Mouse (Mus musculus): ENCODE results near the gene Nbeal1.
"Not testable (repeated sequence)": the region's sequence is repeated elsewhere in the genome, so short reads cannot be mapped to it uniquely, and the experiment has no call there.

Nbeal1 gene

DNA sequence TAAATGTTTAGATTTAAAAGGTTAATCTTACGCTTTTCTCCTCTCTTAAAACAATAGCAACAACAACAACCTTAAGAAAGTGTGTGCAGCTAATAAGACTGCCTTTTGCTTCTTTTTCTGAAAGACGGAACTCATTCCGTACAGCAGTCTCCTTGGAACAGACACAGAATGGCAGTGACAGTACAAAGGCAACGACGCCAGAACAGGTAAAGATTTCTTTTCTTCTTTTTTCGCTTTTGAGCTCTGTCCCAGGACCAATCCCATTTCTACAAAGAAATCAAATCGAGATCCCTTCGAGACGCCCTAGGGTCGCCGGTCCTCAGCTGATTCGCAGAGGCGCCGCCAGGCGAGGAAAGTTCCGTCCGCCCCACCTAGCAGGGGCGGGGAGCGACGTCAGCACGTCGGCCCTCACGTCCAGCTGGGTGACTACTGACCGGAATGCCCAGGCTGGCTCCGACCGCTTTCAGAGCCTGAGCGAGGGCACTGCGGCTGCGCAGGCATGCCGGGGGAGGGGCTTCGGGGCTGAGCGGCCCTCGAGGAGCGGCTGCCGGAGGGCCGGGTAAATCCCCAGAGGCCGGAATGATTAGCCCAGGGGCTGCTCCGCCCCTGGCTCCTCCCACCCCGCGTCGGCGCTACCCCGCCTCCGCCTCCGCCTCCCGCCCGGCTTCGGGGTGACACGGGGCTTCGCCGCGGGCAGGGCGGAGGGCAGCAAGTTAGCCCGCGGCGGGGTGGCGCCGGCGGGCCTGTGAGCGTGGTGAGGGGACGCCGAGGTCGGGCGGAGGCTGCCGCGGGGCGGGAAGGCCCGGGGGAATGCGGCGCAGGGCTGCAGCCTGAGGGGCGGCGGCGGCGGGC lies at the start of gene Nbeal1:
TSS of gene Nbeal1 (plus strand) at position 668 of the 852 bp plus-strand sequence.
- DNase-seq (ENCODE audit: low spot score in 2 of 2) = peak; percentile 89 to 91

- DNase-seq (ENCODE audit: low spot score in 2 of 2) = no peak
Measured at GRCm38 (mm10) chr1:60137346-60137745, 43.1 kb upstream of the Nbeal1 start.

DNA sequence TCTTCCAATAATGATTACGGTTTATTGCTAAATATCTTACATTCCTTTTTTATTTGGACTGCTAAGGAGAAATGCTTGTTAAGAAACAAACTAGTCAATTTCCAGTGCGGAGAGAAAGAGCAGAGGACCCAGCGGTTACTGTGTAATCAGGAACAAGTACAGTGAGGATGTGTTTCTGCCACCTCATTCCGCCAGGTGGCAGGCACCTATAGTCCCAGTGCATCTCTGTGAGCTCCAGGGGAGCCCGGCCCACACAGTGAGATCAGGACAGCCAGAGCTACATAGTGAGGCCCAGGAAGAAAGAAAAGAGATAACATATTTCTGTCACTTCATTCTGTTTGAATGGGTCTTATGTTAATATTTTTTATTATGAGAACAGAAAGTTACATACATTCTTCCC lies 27.7 kb upstream of the Nbeal1 start:
- DNase-seq (ENCODE audit: low spot score in 2 of 2) = no peak

- DNase-seq (ENCODE audit: low spot score in 2 of 2) = no peak
Measured at GRCm38 (mm10) chr1:60156651-60157050, 23.7 kb upstream of the Nbeal1 start.

GRCm38 (mm10) chr1:60158411-60158810 lies 22.0 kb upstream of the Nbeal1 start:
- DNase-seq (ENCODE audit: low spot score in 2 of 2) = peak; percentile 30 to 51

- no peak for DNase-seq (ENCODE audit: low spot score in 2 of 2)
Measured at GRCm38 (mm10) chr1:60163676-60164075, 16.7 kb upstream of the Nbeal1 start.

GRCm38 (mm10) chr1:60169626-60170025 lies 10.8 kb upstream of the Nbeal1 start:
- no peak for DNase-seq (ENCODE audit: low spot score in 2 of 2)

DNA sequence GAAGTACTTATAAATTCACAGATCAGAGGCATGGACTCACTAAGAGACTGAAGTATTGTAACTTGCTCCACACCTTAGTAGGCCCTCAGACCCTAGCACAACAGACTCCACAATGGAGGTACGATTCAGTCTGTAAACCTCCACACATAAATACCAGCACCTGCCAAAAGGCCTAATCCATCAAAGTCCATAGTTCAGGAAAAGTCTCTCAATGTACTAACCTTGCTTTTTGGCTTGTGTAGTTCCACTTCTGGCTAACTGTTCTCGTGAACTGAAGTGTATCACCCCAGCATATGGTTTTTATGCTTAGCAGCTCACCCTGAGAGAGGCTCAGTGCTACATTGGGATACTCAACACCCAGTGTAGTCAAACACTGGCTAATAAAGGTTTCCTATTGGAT lies 10.1 kb upstream of the Nbeal1 start:
- DNase-seq (ENCODE audit: low spot score in 2 of 2) = no peak

DNA sequence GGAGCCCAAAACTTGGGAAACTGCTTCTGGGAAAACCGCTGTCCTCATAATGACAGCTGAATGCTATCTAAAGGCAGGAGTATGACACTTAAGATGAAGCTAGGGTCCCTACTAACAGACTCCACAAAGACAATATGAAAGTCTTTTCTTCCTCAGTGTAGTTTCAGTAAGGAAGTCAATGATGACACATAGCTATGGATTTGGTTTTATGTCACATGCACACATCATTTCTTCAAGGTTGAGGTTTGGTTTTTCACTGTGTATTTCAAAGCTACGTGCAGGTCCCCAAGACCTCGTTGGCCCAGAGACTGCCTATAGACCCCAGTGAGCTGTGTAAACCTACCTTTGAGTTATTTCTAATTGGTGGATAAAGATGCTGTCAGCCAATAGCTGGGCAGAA lies 7.3 kb upstream of the Nbeal1 start:
- DNase-seq (ENCODE audit: low spot score in 2 of 2) = no peak

GRCm38 (mm10) chr1:60177814-60178213 lies 2.6 kb upstream of the Nbeal1 start:
- DNase-seq (ENCODE audit: low spot score in 2 of 2) = not testable (repeated sequence)

- no peak for DNase-seq (ENCODE audit: low spot score in 2 of 2)
Measured at GRCm38 (mm10) chr1:60179376-60179775, 1.0 kb upstream of the Nbeal1 start.

DNA sequence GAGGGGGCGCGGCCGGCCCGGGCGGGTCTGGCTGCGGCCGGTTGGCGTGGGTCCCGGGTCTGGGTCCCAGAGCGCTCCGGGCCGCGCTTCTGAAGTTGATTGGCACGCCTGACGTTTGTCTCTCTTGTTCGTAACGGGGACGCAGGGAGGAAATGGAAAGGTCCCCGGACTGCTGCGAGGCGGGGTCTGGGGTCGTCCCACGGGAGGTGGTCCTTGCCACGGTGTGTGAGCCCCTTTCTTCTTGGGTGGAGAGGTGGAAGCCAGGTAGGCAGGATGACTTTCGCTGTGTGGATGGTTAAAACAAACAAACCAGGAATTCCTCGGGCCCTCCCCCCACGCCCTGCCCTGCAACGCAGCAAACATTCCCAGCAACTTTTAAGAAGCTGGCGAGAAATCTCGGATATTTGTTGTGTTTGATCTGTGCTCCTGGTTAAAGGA lies 404 bp downstream of the Nbeal1 start:
- peak in 1 of 2 experiments; percentile 41 for DNase-seq (ENCODE audit: low spot score in 2 of 2)

GRCm38 (mm10) chr1:60188454-60188853 lies 8.1 kb downstream of the Nbeal1 start:
- no peak for DNase-seq (ENCODE audit: low spot score in 2 of 2)

GRCm38 (mm10) chr1:60196813-60197212 lies 16.4 kb downstream of the Nbeal1 start:
- peak in 1 of 2 experiments; percentile 12 for DNase-seq (ENCODE audit: low spot score in 2 of 2)

- DNase-seq (ENCODE audit: low spot score in 2 of 2) = no peak
Measured at GRCm38 (mm10) chr1:60199006-60199405, 18.6 kb downstream of the Nbeal1 start.

DNA sequence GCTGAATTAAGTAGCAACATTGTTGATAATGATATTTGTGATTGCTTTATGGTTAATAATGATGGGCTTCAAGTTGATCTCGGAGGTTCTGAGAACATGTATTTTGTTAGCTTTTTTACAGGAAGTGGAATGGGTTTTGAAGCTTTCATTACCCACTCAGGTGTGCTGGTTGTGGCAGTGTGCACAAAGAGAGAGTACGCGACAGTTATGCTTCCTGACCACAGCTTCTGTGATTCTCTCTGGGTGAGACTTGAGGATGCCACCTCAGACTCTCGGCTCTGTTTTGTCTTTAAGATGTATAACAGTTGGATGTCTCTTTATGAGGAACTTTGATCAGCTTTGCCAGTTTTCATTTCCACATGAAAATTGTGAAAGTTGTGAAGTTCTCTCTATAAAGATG lies 55.9 kb downstream of the Nbeal1 start:
- peak; percentile 50 to 57 for DNase-seq (ENCODE audit: low spot score in 2 of 2)

- DNase-seq (ENCODE audit: low spot score in 2 of 2) = no peak
Measured at GRCm38 (mm10) chr1:60240430-60240829, 60.0 kb downstream of the Nbeal1 start.

DNA sequence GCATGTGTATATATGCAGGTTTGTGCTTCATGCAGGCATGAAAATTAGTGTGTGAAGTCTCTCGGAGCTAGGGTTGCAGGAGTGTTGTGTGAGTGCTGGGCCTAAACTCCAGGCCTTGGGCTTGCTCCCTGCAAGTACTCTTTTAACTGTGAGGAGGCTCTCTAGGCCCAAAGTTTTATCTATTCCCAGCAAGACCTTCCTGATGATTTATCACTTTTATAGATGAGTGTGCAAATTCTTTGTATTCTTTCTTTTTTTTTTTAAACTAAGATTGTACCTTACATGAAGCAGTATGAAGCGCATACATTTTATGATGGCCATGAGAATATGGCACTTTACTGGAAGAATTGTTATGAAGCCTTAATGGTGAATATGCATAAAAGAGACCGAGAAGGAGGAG lies 87.7 kb downstream of the Nbeal1 start:
- no peak for DNase-seq (ENCODE audit: low spot score in 2 of 2)

- no peak for DNase-seq (ENCODE audit: low spot score in 2 of 2)
Measured at GRCm38 (mm10) chr1:60269314-60269713, 88.9 kb downstream of the Nbeal1 start.

GRCm38 (mm10) chr1:60272471-60272870 lies 92.1 kb downstream of the Nbeal1 start:
- peak; percentile 12 to 32 for DNase-seq (ENCODE audit: low spot score in 2 of 2)

DNA sequence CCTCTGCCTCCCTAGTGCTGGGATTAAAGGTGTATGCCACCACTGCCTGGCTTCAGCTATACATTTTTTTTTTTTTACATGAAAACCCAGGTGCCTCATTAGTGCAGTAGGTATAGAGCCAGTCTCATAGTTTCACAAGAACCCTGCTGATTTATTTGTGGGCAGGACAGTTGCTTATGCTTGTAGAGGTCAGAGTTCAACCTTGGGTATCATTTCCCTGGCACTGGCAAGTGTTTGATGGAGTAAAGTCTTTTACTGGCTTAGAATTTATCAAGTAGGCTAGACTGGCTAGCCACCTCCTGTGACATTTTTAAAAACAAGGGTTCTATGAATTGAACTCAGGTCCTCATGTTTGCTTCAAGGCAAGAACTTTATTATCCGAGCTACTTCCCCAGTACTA lies 113.5 kb downstream of the Nbeal1 start:
- DNase-seq (ENCODE audit: low spot score in 2 of 2) = no peak

GRCm38 (mm10) chr1:60342808-60343629 lies 162.6 kb downstream of the Nbeal1 start, which contains the start of gene Cyp20a1:
Cyp20a1 (plus strand) TSS chr1:60343323.
- peak; percentile 79 to 87 for DNase-seq (ENCODE audit: low spot score in 2 of 2)
